Mouse (Mus musculus): ENCODE measurements around the gene Magea1. TPM values are rescaled to one million over a fixed set of nuclear protein-coding genes. Genes with fewer than 3 reads are reported as not detected.
"Not testable (repeated sequence)": the region's sequence is repeated elsewhere in the genome, so short reads cannot be mapped to it uniquely, and the experiment has no call there.

Gene Magea1
- polyA plus RNA-seq (2015; fragmentation: Nextera tagmentation; extraction: Ambion mirVana): not detected in 2 replicates

- H3K4me2 ChIP-seq; H3K27ac ChIP-seq; H3K4me1 ChIP-seq; H3K9ac ChIP-seq; H3K27me3 ChIP-seq; H3K4me3 ChIP-seq; ATAC-seq (ENCODE audit: insufficient number of reproducible peaks, insufficient read depth, low FRiP score, low TSS enrichment, low read depth); H3K36me3 ChIP-seq; H3K9me3 ChIP-seq: not testable (repeated sequence)
- 83% methylated on average over 1 of the region's 2 CpGs for WGBS
Observed at GRCm38 (mm10) chrX:155089693-155090092, at the start of gene Magea1. Magea1 (minus strand) TSS chrX:155089793.

GRCm38 (mm10) chrX:155128312-155128711 is 38.7 kb upstream of the Magea1 start, which contains the start of gene Cldn34b2:
Cldn34b2 (minus strand) TSS chrX:155128412.
- not testable (repeated sequence) for H3K4me1 ChIP-seq; H3K36me3 ChIP-seq; H3K27ac ChIP-seq; H3K9me3 ChIP-seq; H3K9ac ChIP-seq; H3K4me3 ChIP-seq; H3K4me2 ChIP-seq; ATAC-seq (ENCODE audit: insufficient number of reproducible peaks, insufficient read depth, low FRiP score, low TSS enrichment, low read depth); H3K27me3 ChIP-seq
- WGBS: 89% methylated on average over 3 of the region's 3 CpGs

GRCm38 (mm10) chrX:155098024-155098423 is 8.4 kb upstream of the Magea1 start:
- Histone ChIP-seq H3K9me3 (no peaks in the 10 kb centered on the region), H3K36me3 (no peaks in the 10 kb centered on the region), H3K27me3 (no peaks in the 10 kb centered on the region), H3K4me2 (no peak overlapping the region), H3K27ac (no peak overlapping the region), H3K4me1 (no peaks in the 10 kb centered on the region), H3K9ac (no peak overlapping the region), H3K4me3 (no peak overlapping the region)
- ATAC-seq (ENCODE audit: insufficient number of reproducible peaks, insufficient read depth, low FRiP score, low TSS enrichment, low read depth): no peak

GRCm38 (mm10) chrX:155093566-155093965 is 4.0 kb upstream of the Magea1 start, which contains the start of gene Magea2:
Magea2 (minus strand) TSS chrX:155093666.
- ATAC-seq (ENCODE audit: insufficient number of reproducible peaks, insufficient read depth, low FRiP score, low TSS enrichment, low read depth); H3K4me1 ChIP-seq: not testable (repeated sequence)
- 64% methylated on average over 4 of the region's 4 CpGs for WGBS

GRCm38 (mm10) chrX:155063045-155063444 is 26.5 kb downstream of the Magea1 start, which contains the start of gene Magea5:
Magea5 (minus strand) TSS chrX:155063145.
- H3K4me1 ChIP-seq; H3K9ac ChIP-seq; ATAC-seq (ENCODE audit: insufficient number of reproducible peaks, insufficient read depth, low FRiP score, low TSS enrichment, low read depth); H3K9me3 ChIP-seq; H3K4me2 ChIP-seq; H3K4me3 ChIP-seq; H3K27ac ChIP-seq; H3K27me3 ChIP-seq; H3K36me3 ChIP-seq: not testable (repeated sequence)
- WGBS: 88% methylated on average over 16 of the region's 16 CpGs

More at GRCm38 (mm10) chrX:155093566-155093965, 4.0 kb upstream of the Magea1 start, which contains the start of gene Magea2:
- not testable (repeated sequence) for H3K4me3 ChIP-seq, H3K9me3 ChIP-seq, H3K36me3 ChIP-seq, H3K27me3 ChIP-seq, H3K9ac ChIP-seq, H3K27ac ChIP-seq, H3K4me2 ChIP-seq

Other genes starting within 250 kb of the Magea1 start
- gene Cldn34b1, start 199.5 kb downstream of the Magea1 start, polyA plus RNA-seq (2015; fragmentation: Nextera tagmentation; extraction: Ambion mirVana): not detected in 2 replicates
- not detected in 2 replicates for gene Magea6, start 153.8 kb downstream of the Magea1 start, polyA plus RNA-seq (2015; fragmentation: Nextera tagmentation; extraction: Ambion mirVana)
- not detected in 2 replicates for gene Magea3, start 140.3 kb downstream of the Magea1 start, polyA plus RNA-seq (2015; fragmentation: Nextera tagmentation; extraction: Ambion mirVana)
- not detected in 2 replicates for gene Magea8, start 93.9 kb downstream of the Magea1 start, polyA plus RNA-seq (2015; fragmentation: Nextera tagmentation; extraction: Ambion mirVana)
- gene Magea5, start 26.6 kb downstream of the Magea1 start, polyA plus RNA-seq (2015; fragmentation: Nextera tagmentation; extraction: Ambion mirVana): not detected in 2 replicates
- gene Magea2, start 3.9 kb upstream of the Magea1 start, polyA plus RNA-seq (2015; fragmentation: Nextera tagmentation; extraction: Ambion mirVana): not detected in 2 replicates
- gene Cldn34b2, start 38.6 kb upstream of the Magea1 start, polyA plus RNA-seq (2015; fragmentation: Nextera tagmentation; extraction: Ambion mirVana): not detected in 2 replicates
- gene Sat1, start 126.7 kb upstream of the Magea1 start, polyA plus RNA-seq (2015; fragmentation: Nextera tagmentation; extraction: Ambion mirVana): 114 and 147 TPM in 2 replicates
- gene Acot9, start 172.7 kb upstream of the Magea1 start, polyA plus RNA-seq (2015; fragmentation: Nextera tagmentation; extraction: Ambion mirVana): 35.4 and 38.3 TPM in 2 replicates